Mouse (Mus musculus) spleen, adult 18-20 months (tissue): ENCODE measurements at regions not wholly inside any gene's neighbourhood (a gene's known extent, or its start where the extent isn't known, plus 50 kb on each side); places are given as distances from the start of the nearest gene placed in this dataset.

Experiments
- DNase-seq, 2 experiments: peaks; one replicate each; pipeline ENCODE4 v3.0.0; 2022; ENCODE audit warnings: mixed read lengths in 2 of 2

- no peak for DNase-seq
Measured at GRCm38 (mm10) chr1:151045334-151045733, 52.1 kb upstream of the Hmcn1 start.

GRCm38 (mm10) chr1:151046626-151047025 lies 53.4 kb upstream of the Hmcn1 start:
- no peak for DNase-seq

- no peak for DNase-seq
Measured at GRCm38 (mm10) chr1:151049726-151050506, 56.7 kb upstream of the Hmcn1 start.

- DNase-seq = no peak
Measured at GRCm38 (mm10) chr1:151050507-151050816, 57.2 kb upstream of the Hmcn1 start.

- no peak for DNase-seq
Measured at GRCm38 (mm10) chr1:151053268-151053667, 60.0 kb upstream of the Hmcn1 start.

GRCm38 (mm10) chr1:151055396-151055795 lies 62.2 kb upstream of the Hmcn1 start:
- DNase-seq = no peak

GRCm38 (mm10) chr1:151059546-151060136 lies 66.4 kb upstream of the Hmcn1 start:
- DNase-seq = no peak

GRCm38 (mm10) chr1:151065090-151065567 lies 71.9 kb upstream of the Hmcn1 start:
- no peak for DNase-seq

- no peak for DNase-seq
Measured at GRCm38 (mm10) chr1:151066379-151067128, 73.3 kb upstream of the Hmcn1 start.

- peak in 1 of 2 experiments; percentile 30 for DNase-seq
Measured at GRCm38 (mm10) chr1:151074508-151075314, 81.5 kb upstream of the Hmcn1 start.

GRCm38 (mm10) chr1:151075541-151075940 lies 82.3 kb upstream of the Hmcn1 start:
- DNase-seq = no peak

- peak; percentile 50 to 78 for DNase-seq
Measured at GRCm38 (mm10) chr1:151078909-151079522, 85.8 kb upstream of the Hmcn1 start.

- no peak for DNase-seq
Measured at GRCm38 (mm10) chr1:151079614-151080360, 86.6 kb upstream of the Hmcn1 start.

GRCm38 (mm10) chr1:151080510-151080980 lies 87.3 kb upstream of the Hmcn1 start:
- DNase-seq = no peak

GRCm38 (mm10) chr1:151082510-151083033 lies 89.3 kb upstream of the Hmcn1 start:
- DNase-seq = no peak

- no peak for DNase-seq
Measured at GRCm38 (mm10) chr1:151083806-151084205, 90.6 kb upstream of the Hmcn1 start.

- DNase-seq = no peak
Measured at GRCm38 (mm10) chr1:151086111-151086859, 93.0 kb upstream of the Hmcn1 start.

- no peak for DNase-seq
Measured at GRCm38 (mm10) chr1:151087151-151087660, 94.0 kb upstream of the Hmcn1 start.

GRCm38 (mm10) chr1:151087811-151088511 lies 94.4 kb upstream of the Gm47985 start:
- no peak for DNase-seq
